Mouse (Mus musculus) CD4-positive, CD25-positive, alpha-beta regulatory T cell (primary cell): ENCODE data around the gene Atg101. TPM values are rescaled to one million over a fixed set of nuclear protein-coding genes. Genes with fewer than 3 reads are reported as not detected.

ENCODE experiments used
- polyA plus RNA-seq: library from polyadenylated mRNA; unstranded; fragments of 100-300 nt; shearing (Covaris generic); gene quantifications from one replicate; pipeline ENCODE4 v1.2.1, GENCODE M21; 2017

The Atg101 gene
- polyA plus RNA-seq = 63.0 TPM

GRCm38 (mm10) chr15:101283911-101284750 is at the start of gene Atg101:
Gene Atg101 (plus strand): TSS chr15:101284272.

GRCm38 (mm10) chr15:101253886-101254795 is 29.9 kb upstream of the Atg101 start, which contains the start of gene Nr4a1:
Gene Nr4a1 (plus strand): TSS chr15:101254269.

GRCm38 (mm10) chr15:101293025-101293621 is 9.1 kb downstream of the Atg101 start, which contains the start of gene 6030408B16Rik:
Gene 6030408B16Rik (plus strand): TSS chr15:101293212.

Other genes starting within 250 kb of the Atg101 start
- gene Gm47841, start 236.9 kb upstream of the Atg101 start, polyA plus RNA-seq = not detected
- not detected for gene Fignl2, start 205.7 kb upstream of the Atg101 start, polyA plus RNA-seq
- not detected for gene Ankrd33, start 168.5 kb upstream of the Atg101 start, polyA plus RNA-seq
- 5.3 TPM for gene Acvrl1, start 155.8 kb upstream of the Atg101 start, polyA plus RNA-seq
- 2.4 TPM for gene Acvr1b, start 110.2 kb upstream of the Atg101 start, polyA plus RNA-seq
- gene Grasp, start 60.1 kb upstream of the Atg101 start, polyA plus RNA-seq = 8.4 TPM
- gene Nr4a1, start 30.0 kb upstream of the Atg101 start, polyA plus RNA-seq = 116 TPM
- gene 6030408B16Rik, start 8.9 kb downstream of the Atg101 start, polyA plus RNA-seq = not detected
- gene Krt80, start 85.9 kb downstream of the Atg101 start, polyA plus RNA-seq = 0.06 TPM
- 0.07 TPM for gene Krt7, start 126.8 kb downstream of the Atg101 start, polyA plus RNA-seq
- gene Krt87, start 154.5 kb downstream of the Atg101 start, polyA plus RNA-seq = 0.16 TPM
- gene Krt88, start 163.5 kb downstream of the Atg101 start, polyA plus RNA-seq = not detected
- not detected for gene Krt81, start 179.5 kb downstream of the Atg101 start, polyA plus RNA-seq
- gene Krt86, start 189.2 kb downstream of the Atg101 start, polyA plus RNA-seq = not detected
- 2.7 TPM for gene Krt83, start 207.2 kb downstream of the Atg101 start, polyA plus RNA-seq
- not detected for gene Gm49425, start 233.0 kb downstream of the Atg101 start, polyA plus RNA-seq
- 0.14 TPM for gene Krt84, start 248.5 kb downstream of the Atg101 start, polyA plus RNA-seq